Mouse (Mus musculus): ENCODE measurements at regions not wholly inside any gene's neighbourhood (a gene's known extent, or its start where the extent isn't known, plus 50 kb on each side); places are given as distances from the start of the nearest gene placed in this dataset.
"Not testable (repeated sequence)": the region's sequence is repeated elsewhere in the genome, so short reads cannot be mapped to it uniquely, and the experiment has no call there.

GRCm38 (mm10) chr9:41429711-41430390 is 268.4 kb upstream of the Ubash3b start:
- no peak for DNase-seq

- no peak for DNase-seq
Observed at GRCm38 (mm10) chr9:41429236-41429635, 267.7 kb upstream of the Ubash3b start.

GRCm38 (mm10) chr9:41426698-41427097 is 265.2 kb upstream of the Ubash3b start:
- DNase-seq, result no peak

- no peak for DNase-seq
Observed at GRCm38 (mm10) chr9:41425225-41425624, 263.7 kb upstream of the Ubash3b start.

GRCm38 (mm10) chr9:41413791-41414190 is 252.3 kb upstream of the Ubash3b start:
- no peak for DNase-seq

- not testable (repeated sequence) for DNase-seq
Observed at GRCm38 (mm10) chr9:41413091-41413490, 251.6 kb upstream of the Ubash3b start.

GRCm38 (mm10) chr9:41412174-41412757 is 250.8 kb upstream of the Ubash3b start:
- DNase-seq, result no peak

- no peak for DNase-seq
Observed at GRCm38 (mm10) chr9:41408301-41408700, 246.8 kb upstream of the Ubash3b start.

GRCm38 (mm10) chr9:41407078-41407477 is 245.6 kb upstream of the Ubash3b start:
- no peak for DNase-seq

GRCm38 (mm10) chr9:41402942-41403341 is 241.4 kb upstream of the Ubash3b start:
- no peak for DNase-seq

- no peak for DNase-seq
Observed at GRCm38 (mm10) chr9:41400950-41401349, 239.5 kb upstream of the Ubash3b start.

- peak in 1 of 2 experiments; percentile 5 for DNase-seq
Observed at GRCm38 (mm10) chr9:41395471-41395870, 234.0 kb upstream of the Ubash3b start.

GRCm38 (mm10) chr9:41391591-41392320 is 230.3 kb upstream of the Ubash3b start:
- DNase-seq, result peak; percentile 32

GRCm38 (mm10) chr9:41379283-41379682 is 217.8 kb upstream of the Ubash3b start:
- no peak for DNase-seq

- DNase-seq, result peak; percentile 42 to 64
Observed at GRCm38 (mm10) chr9:41378627-41379231, 217.2 kb upstream of the Ubash3b start.

- DNase-seq, result peak in 1 of 2 experiments; percentile 23
Observed at GRCm38 (mm10) chr9:41377701-41378626, 216.5 kb upstream of the Ubash3b start.

GRCm38 (mm10) chr9:41376948-41377700 is 215.6 kb upstream of the Ubash3b start:
- peak in 1 of 2 experiments; percentile 11 for DNase-seq

- peak; percentile 70 to 76 for DNase-seq
Observed at GRCm38 (mm10) chr9:41375984-41376651, 214.6 kb upstream of the Ubash3b start.

- no peak for DNase-seq
Observed at GRCm38 (mm10) chr9:41374591-41375481, 213.3 kb upstream of the Ubash3b start.

- DNase-seq, result no peak
Observed at GRCm38 (mm10) chr9:41366405-41366804, 204.9 kb upstream of the Ubash3b start.
